Mouse (Mus musculus) gastrocnemius, postnatal 25 days (tissue): Measurements from ENCODE around the gene Slc6a20b. TPM values are rescaled to one million over a fixed set of nuclear protein-coding genes. Genes with fewer than 3 reads are reported as not detected.

Experiments
- DNase-seq: peaks from one replicate; pipeline ENCODE4 v3.0.0; 2022
- total RNA-seq, 2 experiments: library from RNA; stranded (reverse); gene quantifications; 1 replicate in 1 of 2; 2 replicates in 1 of 2; pipeline ENCODE4 v1.2.3; 2021

Slc6a20b gene
- total RNA-seq, 2 experiments from 2014 or later = not detected

DNA sequence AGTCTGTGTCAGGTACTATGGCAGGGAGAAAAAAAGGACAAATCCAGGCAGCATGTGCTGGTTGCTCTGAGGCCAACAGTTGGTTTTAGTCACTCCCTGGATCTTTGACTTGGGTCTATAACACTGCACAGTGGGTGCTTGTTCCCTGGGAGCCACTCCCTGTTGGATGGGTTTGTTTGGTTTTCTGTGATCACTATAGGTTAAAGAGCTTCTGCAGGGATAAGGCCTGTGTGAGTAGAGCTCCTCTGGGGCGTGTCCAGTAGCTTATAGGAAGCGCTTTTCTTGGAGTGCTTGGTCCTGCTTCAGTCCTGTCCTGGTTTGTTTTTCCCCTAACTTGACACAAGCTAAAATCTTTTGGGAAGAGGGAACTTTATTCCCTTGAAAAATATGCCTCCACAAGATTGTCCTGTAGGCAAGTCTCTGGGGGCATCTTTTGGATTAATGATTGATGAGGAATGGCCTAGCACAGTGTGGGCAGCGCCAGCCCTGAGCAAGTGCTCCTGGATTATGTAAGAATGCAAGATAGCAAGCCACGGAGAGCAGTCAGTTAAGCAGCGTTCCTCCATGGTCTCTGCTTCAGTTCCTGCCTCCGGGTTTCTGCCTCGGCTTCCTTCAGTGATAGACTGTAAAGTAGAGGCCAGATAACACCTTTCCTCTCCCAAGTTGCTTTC lies 43.0 kb downstream of the Slc6a20b start:
- no peak for DNase-seq

DNA sequence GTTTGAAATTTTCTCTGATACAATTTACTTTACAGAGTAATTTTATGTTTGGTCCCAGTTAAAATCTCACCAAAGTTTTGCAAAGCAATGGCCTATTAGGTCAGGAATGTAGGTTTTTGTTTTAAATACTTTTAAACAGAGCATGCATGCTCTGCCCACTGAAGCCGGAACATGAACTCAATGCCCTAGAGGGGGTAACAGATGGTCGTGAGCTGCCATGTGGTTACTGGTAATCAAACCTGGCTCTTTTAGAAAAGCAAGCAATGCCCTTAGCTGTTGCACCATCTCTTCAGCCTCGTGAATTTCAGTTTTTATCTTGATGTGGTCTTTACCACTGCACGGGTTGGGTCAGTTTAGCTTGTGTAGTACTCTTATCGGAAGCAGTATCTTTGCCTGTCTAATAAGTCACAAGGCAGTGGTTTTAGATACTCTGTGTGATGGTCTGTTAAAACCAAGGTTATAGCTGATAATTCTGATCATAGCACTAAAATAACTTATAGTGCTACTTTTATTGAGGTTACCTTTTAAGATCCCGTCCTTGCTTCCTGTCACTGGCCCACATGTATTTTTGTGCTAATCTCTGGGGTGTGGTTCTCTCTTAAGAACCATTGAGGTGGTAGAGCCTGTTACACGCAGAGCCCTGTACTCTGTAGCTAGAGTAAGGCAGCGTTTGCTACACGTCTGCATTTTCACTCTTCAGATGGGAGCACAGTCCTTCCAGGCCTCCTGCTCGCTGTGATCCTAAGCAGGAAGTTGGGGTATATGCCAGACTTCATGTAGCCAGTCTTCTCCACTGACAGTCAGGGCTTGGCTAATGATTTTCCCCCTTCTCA lies 54.8 kb downstream of the Slc6a20b start:
- no peak for DNase-seq

DNA sequence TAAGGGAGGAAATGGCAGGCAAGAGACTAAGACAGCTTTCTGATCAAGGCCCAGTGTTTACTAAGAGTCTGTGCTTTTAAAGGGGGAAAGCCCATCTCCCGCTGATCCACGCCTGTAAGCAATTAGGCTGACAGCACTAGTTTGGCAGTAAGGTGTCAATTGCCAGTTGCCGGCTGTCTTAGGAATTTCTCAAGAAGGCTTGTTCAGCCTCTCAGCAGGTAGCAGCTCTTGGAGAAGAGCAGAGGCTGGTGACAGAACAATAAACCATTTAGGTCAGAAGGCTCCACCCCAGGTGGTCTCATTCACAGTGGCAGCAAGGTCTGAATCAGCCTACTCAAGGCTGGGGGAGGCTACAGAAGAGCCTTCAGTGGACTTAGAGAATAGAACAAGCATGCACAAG lies 77.8 kb downstream of the Slc6a20b start:
- no peak for DNase-seq

Other genes starting within 250 kb of the Slc6a20b start
- 10 to 100 TPM; 25.8 to 29.2 TPM for gene Limd1, start 153.9 kb downstream of the Slc6a20b start, total RNA-seq
- 10 to 100 TPM; 20.6 to 21.3 TPM for gene Sacm1l, start 102.8 kb downstream of the Slc6a20b start, total RNA-seq
- gene Ccr9, start 45.9 kb upstream of the Slc6a20b start, total RNA-seq = under 1 TPM in 1 of 2 experiments, not detected in 1; 0.16 TPM
- not detected for gene Slc6a20a, start 46.3 kb upstream of the Slc6a20b start, total RNA-seq
- gene Lztfl1, start 85.1 kb upstream of the Slc6a20b start, total RNA-seq = 10 to 100 TPM; 16.4 to 19.5 TPM
- gene Cxcr6, start 173.9 kb upstream of the Slc6a20b start, total RNA-seq = not detected
- gene Fyco1, start 219.3 kb upstream of the Slc6a20b start, total RNA-seq = 100 to 1,000 TPM; 172 to 192 TPM
- not detected for gene Xcr1, start 229.5 kb upstream of the Slc6a20b start, total RNA-seq